Mouse (Mus musculus) G1E (cell line): Measurements from ENCODE around the gene Aqp3.

Experiments used
- CTCF ChIP-seq: IDR thresholded peaks from 2 replicates; pipeline ENCODE4 v1.5.1; 2012; ENCODE audit warnings: low read depth, low read length, inconsistent platforms, mixed read lengths
- GATA1 ChIP-seq: IDR thresholded peaks from 2 replicates; pipeline ENCODE4 v1.6.1; 2012; ENCODE audit warnings: borderline replicate concordance, low read length, inconsistent platforms, mixed read lengths
- POLR2AphosphoS5 ChIP-seq: IDR thresholded peaks from 2 replicates; pipeline ENCODE4 v1.6.1; 2012; ENCODE audit warnings: low read depth, low read length, inconsistent platforms; ENCODE audit not compliant: insufficient replicate concordance
- TAL1 ChIP-seq: conservative IDR thresholded peaks from 2 replicates; pipeline ENCODE4 v1.6.1; 2012; ENCODE audit warnings: low read depth, low read length, inconsistent platforms, mixed read lengths

DNA sequence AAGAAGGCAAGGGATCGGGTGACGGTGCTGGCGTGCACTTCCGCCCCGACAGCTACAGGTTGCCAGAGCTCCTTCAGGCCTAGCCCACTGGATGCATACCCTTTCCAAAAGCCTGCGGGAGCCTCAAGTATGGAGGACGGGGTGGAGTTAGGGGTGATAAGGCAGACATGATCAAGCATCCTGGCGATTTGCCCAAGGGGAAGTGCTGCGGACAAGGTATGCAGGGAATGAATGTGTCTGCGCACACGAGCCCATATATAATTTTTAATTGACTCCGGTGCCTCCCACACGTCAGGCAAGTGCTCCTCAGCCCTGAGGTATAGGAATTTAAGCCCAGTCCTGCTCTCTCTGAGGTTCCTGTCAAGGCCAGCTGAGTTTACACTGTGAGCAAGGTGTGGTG is 42.9 kb downstream of the Aqp3 start:
- TF ChIP-seq CTCF = no peak
- TF ChIP-seq TAL1 = no peak
- TF ChIP-seq GATA1 = no peak
- no peak for TF ChIP-seq POLR2AphosphoS5
